In genomic region chr6:32936794-32937193, GRCm38 (mm10) we compare ENCODE assay signal across 19 mouse cellular contexts.
"Had no signal": no experiment of that assay in that cellular context is flagged by ENCODE, and none has a peak within 500 bp of the region (broad histone marks: within the 10 kb centered on the region; RNA-seq: fewer than 3 reads in every experiment).

No protein-coding gene starts in this region.

- DNase-seq: kidney, adult 8-10 months; kidney, postnatal 10 days; kidney, postnatal 36 days; layer of hippocampus, postnatal 36 days; liver; lung, adult 18-20 months; thymus, adult 2 months; thymus, postnatal 14 days; thymus, postnatal 4 days had no signal

- ATAC-seq: liver, embryonic 12.5 days; midbrain, embryonic 13.5 days; midbrain, embryonic 16.5 days had no signal

- H3K36me3 ChIP-seq: kidney, embryonic 15.5 days; limb, embryonic 13.5 days; liver, embryonic 12.5 days; liver, embryonic 15.5 days; lung, embryonic 15.5 days; midbrain, embryonic 13.5 days; neural tube, embryonic 12.5 days had no signal

- H3K9ac ChIP-seq: kidney, embryonic 15.5 days; limb, embryonic 13.5 days; liver, embryonic 12.5 days; liver, embryonic 15.5 days; lung, embryonic 15.5 days; midbrain, embryonic 13.5 days; neural tube, embryonic 12.5 days had no signal

- H3K4me3 ChIP-seq: kidney, embryonic 15.5 days; left cerebral cortex, adult 2 months; limb, embryonic 13.5 days; liver, embryonic 12.5 days; liver, embryonic 15.5 days; lung, embryonic 15.5 days; midbrain, embryonic 13.5 days; neural tube, embryonic 12.5 days had no signal

- H3K27ac ChIP-seq: kidney, embryonic 15.5 days; left cerebral cortex, adult 2 months; limb, embryonic 13.5 days; liver, embryonic 12.5 days; liver, embryonic 15.5 days; lung, embryonic 15.5 days; macrophage; midbrain, embryonic 13.5 days; neural tube, embryonic 12.5 days had no signal

- H3K9me3 ChIP-seq: kidney, embryonic 15.5 days; limb, embryonic 13.5 days; liver, embryonic 12.5 days; liver, embryonic 15.5 days; lung, embryonic 15.5 days; midbrain, embryonic 13.5 days; neural tube, embryonic 12.5 days had no signal

- H3K27me3 ChIP-seq: kidney, embryonic 15.5 days; liver, embryonic 12.5 days; liver, embryonic 15.5 days; lung, embryonic 15.5 days; midbrain, embryonic 13.5 days; neural tube, embryonic 12.5 days had no signal

- H3K4me2 ChIP-seq: kidney, embryonic 15.5 days; limb, embryonic 13.5 days; liver, embryonic 12.5 days; liver, embryonic 15.5 days; lung, embryonic 15.5 days; midbrain, embryonic 13.5 days; neural tube, embryonic 12.5 days had no signal
